Mouse (Mus musculus) kidney, adult 2 months (tissue): ENCODE measurements around the gene 1110059E24Rik. TPM values are rescaled to one million over a fixed set of nuclear protein-coding genes. Genes with fewer than 3 reads are reported as not detected.

ENCODE experiments used
- DNase-seq: peaks from one replicate; pipeline ENCODE4 v3.0.0; 2021
- H3K27ac ChIP-seq: fragments of 200-500 bp; 2 replicates; pipeline ENCODE4 v1.5.1; 2012; ENCODE audit warnings: low read depth, low read length, control low read depth, inconsistent platforms; ENCODE audit not compliant: insufficient read depth
- H3K27me3 ChIP-seq: fragments of 200-500 bp; replicated peaks from 2 replicates; pipeline ENCODE4 v1.6.1; 2012; ENCODE audit warnings: mild to moderate bottlenecking, moderate library complexity, low read length, inconsistent platforms; ENCODE audit not compliant: control insufficient read depth, insufficient read depth
- H3K36me3 ChIP-seq: fragments of 200-500 bp; 2 replicates; pipeline ENCODE4 v1.6.1; 2012; ENCODE audit warnings: mild to moderate bottlenecking, moderate library complexity, low read length, inconsistent platforms; ENCODE audit not compliant: control insufficient read depth, insufficient read depth
- H3K4me1 ChIP-seq: fragments of 200-500 bp; 2 replicates; pipeline ENCODE4 v1.6.1; 2011; ENCODE audit warnings: low read length; ENCODE audit not compliant: control insufficient read depth, insufficient read depth
- H3K4me3 ChIP-seq: fragments of 200-500 bp; 2 replicates; pipeline ENCODE4 v1.5.1; 2011; ENCODE audit warnings: mild to moderate bottlenecking, low read depth, low read length, control low read depth; ENCODE audit not compliant: insufficient read depth
- CTCF ChIP-seq: fragments of 200-500 bp; conservative IDR thresholded peaks from 2 replicates; pipeline ENCODE4 v1.5.1; 2011; ENCODE audit warnings: low read depth, mild to moderate bottlenecking, control low read depth, low read length, moderate library complexity, mixed read lengths; ENCODE audit not compliant: insufficient read depth, insufficient read length
- POLR2A ChIP-seq: fragments of 200-500 bp; IDR thresholded peaks from one replicate; pipeline ENCODE4 v1.6.1; 2011; ENCODE audit warnings: low read depth, low read length, control low read depth
- WGBS: fragments of 180-500 bp; shearing (Covaris S2); methylation state at CpG from one replicate; pipeline ENCODE4 v1.1.7; 2018; 5-methylcytosine and 5-hydroxymethylcytosine counted together
- polyA plus RNA-seq: library from polyadenylated mRNA; depleted of rRNA; stranded (reverse); fragments of >200 nt; gene quantifications from 2 replicates; pipeline ENCODE4 v1.2.3, GENCODE M21; 2012

1110059E24Rik gene
- polyA plus RNA-seq, 1 experiment, result 7.3 TPM

GRCm38 (mm10) chr19:21564461-21564797 lies 88.3 kb downstream of the 1110059E24Rik start:
- no peak for DNase-seq
- Histone ChIP-seq H3K27me3 (no peaks in the 10 kb centered on the region), H3K36me3 (no peaks in the 10 kb centered on the region), H3K4me3 (no peak overlapping the region), H3K27ac (no peak overlapping the region), H3K4me1 (no peaks in the 10 kb centered on the region)
- TF ChIP-seq POLR2A, result no peak
- TF ChIP-seq CTCF, result no peak
- 3% methylated on average over 1 of the region's 1 CpGs for WGBS

- no peak overlapping the region for H3K27ac ChIP-seq
- no peaks in the 10 kb centered on the region for H3K36me3 ChIP-seq
- no peak overlapping the region for H3K4me3 ChIP-seq
- TF ChIP-seq POLR2A (no peak), CTCF (peak; percentile 96)
- no peaks in the 10 kb centered on the region for H3K4me1 ChIP-seq
- WGBS, result 25% methylated on average over 11 of the region's 11 CpGs
- DNase-seq, result peak; percentile 79
- no peaks in the 10 kb centered on the region for H3K27me3 ChIP-seq
Measured at GRCm38 (mm10) chr19:21563789-21564460, 88.9 kb downstream of the 1110059E24Rik start.

GRCm38 (mm10) chr19:21562996-21563395 lies 89.8 kb downstream of the 1110059E24Rik start:
- TF ChIP-seq POLR2A (no peak), CTCF (no peak)
- no peaks in the 10 kb centered on the region for H3K36me3 ChIP-seq
- no peaks in the 10 kb centered on the region for H3K4me1 ChIP-seq
- no peak for DNase-seq
- H3K27ac ChIP-seq, result no peak overlapping the region
- H3K4me3 ChIP-seq, result no peak overlapping the region
- WGBS, result 73% methylated on average over 3 of the region's 3 CpGs
- H3K27me3 ChIP-seq, result no peaks in the 10 kb centered on the region

DNA sequence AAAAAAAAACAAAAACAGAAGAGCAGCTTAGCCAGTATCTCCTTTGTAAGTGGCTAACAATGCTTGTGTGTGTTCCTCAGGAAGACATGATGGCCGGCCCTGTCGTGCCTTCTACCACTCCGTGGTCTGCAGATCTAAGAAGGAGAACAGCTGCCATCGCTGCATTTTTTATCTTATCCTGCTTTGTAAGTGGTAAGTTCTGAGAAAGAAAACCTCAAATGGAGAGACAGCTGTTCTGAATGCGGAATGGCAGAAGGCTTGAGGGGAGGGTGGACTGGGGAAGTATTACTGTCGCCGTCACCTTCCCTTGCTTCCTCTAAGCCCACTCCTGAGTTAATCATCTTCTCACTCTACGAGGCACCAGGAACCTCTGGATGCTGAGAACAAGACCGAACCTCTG lies 100.0 kb downstream of the 1110059E24Rik start:
- Histone ChIP-seq H3K27ac (no peak overlapping the region), H3K4me3 (no peak overlapping the region), H3K36me3 (no peaks in the 10 kb centered on the region), H3K27me3 (no peaks in the 10 kb centered on the region), H3K4me1 (no peaks in the 10 kb centered on the region)
- WGBS, result 80% methylated on average over 9 of the region's 9 CpGs
- TF ChIP-seq POLR2A (no peak), CTCF (no peak)
- DNase-seq, result no peak

DNA sequence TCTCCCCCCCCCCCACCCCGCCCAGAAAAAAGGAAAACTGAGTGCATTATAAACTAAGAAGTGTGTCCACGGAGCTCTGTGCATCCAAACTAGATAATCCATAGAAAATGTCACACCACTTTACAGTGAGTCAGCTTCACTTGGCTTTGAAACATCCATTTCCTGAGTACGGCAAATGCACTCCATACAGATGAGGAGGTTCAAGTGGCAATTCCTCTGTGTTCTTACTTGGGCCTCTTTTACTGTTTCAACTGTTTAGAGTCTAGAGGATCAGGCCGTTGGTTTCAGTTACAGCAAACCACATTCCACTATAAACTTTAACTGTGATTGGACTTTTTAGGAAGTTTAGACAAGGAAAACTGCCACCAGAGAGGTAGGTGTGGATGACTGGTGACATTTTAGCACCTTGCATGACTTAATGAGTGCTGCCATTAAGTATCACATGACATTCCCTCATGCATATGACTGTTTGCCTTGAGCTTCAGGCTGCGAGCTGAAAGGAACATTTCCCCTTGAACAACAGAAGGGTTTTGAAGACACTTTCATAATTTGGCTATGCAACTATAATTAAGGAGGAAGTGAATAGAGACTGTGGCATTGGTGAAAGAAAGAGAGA lies 100.7 kb downstream of the 1110059E24Rik start:
- TF ChIP-seq POLR2A, result no peak
- TF ChIP-seq CTCF, result no peak
- Histone ChIP-seq H3K4me3 (no peak overlapping the region), H3K27ac (no peak overlapping the region), H3K4me1 (no peaks in the 10 kb centered on the region), H3K27me3 (no peaks in the 10 kb centered on the region; the same call in 1 of the 2 replicates), H3K36me3 (no peaks in the 10 kb centered on the region)
- DNase-seq, result no peak
- WGBS, result 49% methylated on average over 5 of the region's 5 CpGs

- TF ChIP-seq CTCF, result no peak
- TF ChIP-seq POLR2A, result no peak
- Histone ChIP-seq H3K36me3 (no peaks in the 10 kb centered on the region), H3K27me3 (no peaks in the 10 kb centered on the region; the same call in 1 of the 2 replicates), H3K4me1 (no peaks in the 10 kb centered on the region), H3K4me3 (no peak overlapping the region), H3K27ac (no peak overlapping the region)
- 97% methylated on average over 3 of the region's 3 CpGs for WGBS
- no peak for DNase-seq
Measured at GRCm38 (mm10) chr19:21549713-21550112, 103.1 kb downstream of the 1110059E24Rik start.

DNA sequence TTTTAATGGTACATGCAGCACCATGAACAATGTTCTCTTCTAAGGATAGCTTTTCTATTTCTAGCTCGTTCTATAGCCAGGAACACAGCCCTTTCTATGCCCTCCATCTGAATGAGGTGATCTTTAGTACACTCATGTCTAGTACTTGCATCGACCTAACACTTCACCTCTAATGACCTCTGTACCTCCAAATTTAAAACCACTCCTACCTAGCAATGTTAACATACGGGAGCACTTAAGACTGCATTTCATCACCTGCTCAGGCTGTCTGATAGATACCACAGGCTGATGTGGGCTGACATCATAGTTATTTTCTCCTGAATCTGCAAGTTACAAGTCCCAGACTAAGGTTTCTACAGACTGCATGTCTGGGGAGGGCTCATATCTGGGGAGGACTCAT lies 103.8 kb downstream of the 1110059E24Rik start:
- H3K4me1 ChIP-seq, result no peaks in the 10 kb centered on the region
- no peak for TF ChIP-seq POLR2A
- TF ChIP-seq CTCF, result no peak
- no peaks in the 10 kb centered on the region; the same call in 1 of the 2 replicates for H3K27me3 ChIP-seq
- no peak overlapping the region for H3K27ac ChIP-seq
- no peak overlapping the region for H3K4me3 ChIP-seq
- no peaks in the 10 kb centered on the region for H3K36me3 ChIP-seq
- whole genome bisulfite sequencing, result 66% methylated on average over 3 of the region's 3 CpGs
- no peak for DNase-seq
